Mouse (Mus musculus): Measurements from ENCODE around the gene Fam168a.

GRCm38 (mm10) chr7:100881531-100881930, 175.1 kb downstream of the Fam168a start:
- no peak for TF ChIP-seq CTCF (conservative IDR thresholded peaks at IDR 0.05; ENCODE audit: low read length)
- TF ChIP-seq NANOG (IDR thresholded peaks at IDR 0.05; ENCODE audit: borderline replicate concordance, low read length), result no peak
- TF ChIP-seq POU5F1 (IDR thresholded peaks at IDR 0.05; ENCODE audit: borderline replicate concordance, low read length), result no peak

Data from E14TG2a.4 (cell line).